Mouse (Mus musculus) midbrain, embryonic 13.5 days (tissue): ENCODE measurements around the gene Zcchc3. TPM values are rescaled to one million over a fixed set of nuclear protein-coding genes. Genes with fewer than 3 reads are reported as not detected.
A peak's percentile ranks its signal among the peaks of the same experiment; 100 is the strongest.

ENCODE experiments used
- ATAC-seq: fragments of 200-750 bp; cut with Nextera tagmentation; 2 replicates; pipeline ENCODE4 v1.8.0; 2017; ENCODE audit warnings: mild to moderate bottlenecking, moderate TSS enrichment, moderate library complexity
- H3K27ac ChIP-seq: fragments of 300-500 bp; sonication (generic); 2 replicates; pipeline ENCODE4 v1.5.1; 2015; ENCODE audit warnings: inconsistent platforms, mild to moderate bottlenecking, moderate library complexity
- H3K27me3 ChIP-seq: fragments of 300-500 bp; sonication (generic); 2 replicates; pipeline ENCODE4 v1.6.1; 2015; ENCODE audit warnings: mild to moderate bottlenecking, inconsistent platforms
- H3K36me3 ChIP-seq: fragments of 300-500 bp; sonication (generic); 2 replicates; pipeline ENCODE4 v1.6.1; 2015; ENCODE audit warnings: mild to moderate bottlenecking, inconsistent platforms
- H3K4me1 ChIP-seq: fragments of 300-500 bp; sonication (generic); replicated peaks from 2 replicates; pipeline ENCODE4 v1.6.1; 2015; ENCODE audit warnings: inconsistent platforms
- H3K4me2 ChIP-seq: fragments of 300-500 bp; sonication (generic); replicated peaks from 2 replicates; pipeline ENCODE4 v1.6.1; 2015; ENCODE audit warnings: moderate library complexity, mild to moderate bottlenecking, inconsistent platforms
- H3K4me3 ChIP-seq: fragments of 300-500 bp; sonication (generic); replicated peaks from 2 replicates; pipeline ENCODE4 v1.5.1; 2015; ENCODE audit warnings: mild to moderate bottlenecking, inconsistent platforms
- H3K9ac ChIP-seq: fragments of 300-500 bp; sonication (generic); replicated peaks from 2 replicates; pipeline ENCODE4 v1.6.1; 2015; ENCODE audit warnings: mild to moderate bottlenecking, inconsistent platforms
- H3K9me3 ChIP-seq: fragments of 300-500 bp; sonication (generic); 2 replicates; pipeline ENCODE4 v1.6.1; 2016; ENCODE audit warnings: mild to moderate bottlenecking, inconsistent platforms
- WGBS: fragments of 180-500 bp; shearing (Covaris S2); methylation state at CpG from one replicate; pipeline ENCODE4 v1.1.7; 2015; 5-methylcytosine and 5-hydroxymethylcytosine counted together
- polyA plus RNA-seq: library from polyadenylated mRNA; unstranded; fragments of >200 nt; fragmentation: Nextera tagmentation; extraction: Ambion mirVana; gene quantifications from 2 replicates; pipeline ENCODE4 v1.2.1, GENCODE M21; 2015

Gene Zcchc3
- polyA plus RNA-seq, 1 experiment from 2014 or later, result 26.4 TPM

DNA sequence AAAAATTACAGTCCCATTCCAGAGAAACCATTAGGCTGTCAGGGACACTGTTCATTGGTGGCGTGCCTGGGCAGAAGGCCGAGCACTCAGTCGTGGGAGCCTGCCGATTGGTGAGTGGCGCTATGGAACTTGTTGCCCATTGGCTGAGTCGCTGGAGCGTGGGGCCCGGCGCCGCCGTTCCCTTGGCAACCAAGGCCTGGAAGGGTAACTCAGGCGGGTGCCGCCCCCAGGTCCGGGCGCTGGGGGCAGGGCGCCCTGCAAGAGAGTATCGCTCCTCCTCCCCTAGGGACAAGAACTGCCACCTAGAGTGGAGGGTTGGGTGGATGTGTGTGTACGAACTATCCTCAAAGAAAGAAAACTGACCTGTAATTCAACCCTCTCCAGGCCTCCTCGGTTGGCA lies 8.7 kb downstream of the Zcchc3 start:
- peak overlapping the region; percentile 49; the same call in 1 of the 2 replicates for H3K9ac ChIP-seq
- ATAC-seq, result peak; percentile 97
- peak overlapping the region; percentile 33 for H3K4me3 ChIP-seq
- H3K4me2 ChIP-seq, result peak overlapping the region; percentile 57
- under 1% methylated on average over 19 of the region's 19 CpGs for WGBS
- H3K4me1 ChIP-seq, result peaks cover 32% of the 10 kb centered on the region
- H3K36me3 ChIP-seq, result no peaks in the 10 kb centered on the region
- H3K27me3 ChIP-seq, result no peaks in the 10 kb centered on the region
- H3K9me3 ChIP-seq, result no peaks in the 10 kb centered on the region
- H3K27ac ChIP-seq, result peak overlapping the region; percentile 81

DNA sequence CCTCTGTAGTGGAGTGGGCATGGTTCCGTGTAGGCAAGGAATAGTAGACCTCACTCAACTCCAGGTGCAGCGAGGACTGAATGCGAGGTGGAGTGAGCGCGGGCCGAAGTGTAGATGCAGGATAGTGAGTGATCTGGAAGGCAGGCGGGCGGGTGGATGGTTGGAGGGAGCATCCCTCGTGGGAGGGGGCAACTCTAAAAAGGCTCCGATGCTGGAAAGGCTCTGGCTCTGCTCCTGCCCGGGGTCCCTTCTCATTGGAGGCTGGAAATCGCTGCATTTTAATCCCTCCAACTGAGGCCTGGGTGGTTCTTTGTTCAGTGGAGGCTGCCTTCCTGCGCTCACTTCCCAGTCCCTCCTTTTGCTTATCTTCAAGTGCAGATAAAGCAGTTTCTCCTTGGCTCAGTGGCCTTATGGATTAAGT lies 15.7 kb downstream of the Zcchc3 start:
- Histone ChIP-seq H3K9ac (peak overlapping the region; percentile 98), H3K4me3 (peak overlapping the region; percentile 91), H3K36me3 (no peaks in the 10 kb centered on the region; the same call in 1 of the 2 replicates), H3K27me3 (no peaks in the 10 kb centered on the region), H3K27ac (peak overlapping the region; percentile 100), H3K4me2 (peak overlapping the region; percentile 74), H3K4me1 (peaks cover 34% of the 10 kb centered on the region), H3K9me3 (no peaks in the 10 kb centered on the region)
- 0% methylated on average over 13 of the region's 13 CpGs for WGBS
- ATAC-seq, result no peak

DNA sequence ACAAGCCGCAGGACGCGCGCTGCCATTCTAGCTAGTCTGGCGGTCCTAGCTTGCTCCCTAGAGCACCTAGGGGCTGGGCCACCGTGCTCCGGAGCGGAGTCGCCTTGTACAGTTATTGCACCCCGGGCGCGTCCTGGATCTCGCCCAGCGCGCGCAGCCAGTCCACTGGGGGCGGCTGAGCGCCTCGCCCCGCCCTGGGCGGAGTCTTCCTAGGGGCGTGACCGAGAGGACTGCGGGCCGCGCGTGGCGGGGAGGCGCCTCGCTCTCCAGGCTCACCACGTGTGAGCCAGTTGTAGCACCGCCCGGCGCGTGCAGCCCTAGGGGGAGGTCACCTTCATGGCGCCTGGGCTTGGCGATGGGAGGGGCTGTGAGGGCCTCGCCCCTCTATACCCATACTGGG lies 16.1 kb downstream of the Zcchc3 start:
- under 1% methylated on average over 38 of the region's 38 CpGs for WGBS

DNA sequence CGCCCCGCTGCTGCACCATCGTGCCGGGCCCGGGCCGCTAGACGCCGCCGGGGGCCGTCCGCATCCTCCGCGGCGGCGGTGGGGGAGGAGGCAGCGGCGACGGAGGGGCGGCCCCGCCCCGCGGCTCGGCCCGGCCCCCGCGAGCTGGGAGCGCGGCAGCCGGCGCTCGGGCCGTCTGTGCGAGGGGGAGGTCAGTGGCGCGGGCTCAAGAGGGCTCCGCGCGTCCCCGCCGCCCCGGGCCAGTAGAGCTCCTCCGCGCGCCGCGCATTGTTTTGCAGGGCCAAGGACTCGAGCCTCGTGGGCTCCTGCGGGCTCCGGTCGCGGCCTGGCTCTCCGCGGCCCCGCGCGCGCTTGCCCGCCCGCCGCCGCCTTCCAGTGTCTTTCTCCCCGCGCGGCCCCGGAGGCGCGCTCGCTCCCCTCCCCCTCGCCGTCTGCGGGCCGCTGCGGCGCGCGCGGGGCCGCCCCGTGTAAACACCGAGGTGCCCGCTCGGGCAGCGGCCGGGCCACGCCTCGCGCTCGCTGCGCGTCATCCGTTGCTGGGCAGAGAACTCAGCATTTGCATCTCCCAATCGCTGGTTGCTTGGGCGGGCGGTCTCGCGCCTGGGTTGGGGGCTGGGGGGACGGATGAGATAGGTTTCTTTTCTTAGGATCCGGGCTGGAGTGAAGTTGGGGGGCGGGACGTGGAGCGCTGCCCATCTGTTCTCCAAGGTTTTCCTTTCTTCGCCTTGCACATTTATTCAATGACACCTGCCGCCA lies 17.0 kb downstream of the Zcchc3 start, which contains the start of gene Sox12:
Gene Sox12 (minus strand): TSS at position 384 of the 756 bp plus-strand sequence.
- H3K9ac ChIP-seq, result peak within 1 kb of the TSS; percentile 98
- H3K4me1 ChIP-seq, result peaks cover 47% of the 10 kb centered on the region
- no peaks in the 10 kb centered on the region for H3K9me3 ChIP-seq
- ATAC-seq, result peak; percentile 65
- no peaks in the 10 kb centered on the region for H3K27me3 ChIP-seq
- peaks cover 4% of the 10 kb centered on the region; the same call in 1 of the 2 replicates for H3K36me3 ChIP-seq
- H3K27ac ChIP-seq, result peak within 1 kb of the TSS; percentile 100
- H3K4me2 ChIP-seq, result peak within 1 kb of the TSS; percentile 74
- WGBS, result under 1% methylated on average over 53 of the region's 104 CpGs
- H3K4me3 ChIP-seq, result peak within 1 kb of the TSS; percentile 91

More for the DNA sequence above, 16.1 kb downstream of the Zcchc3 start:
- Histone ChIP-seq H3K36me3 (no peaks in the 10 kb centered on the region; the same call in 1 of the 2 replicates), H3K9me3 (no peaks in the 10 kb centered on the region), H3K27me3 (no peaks in the 10 kb centered on the region), H3K4me3 (peak overlapping the region; percentile 91), H3K27ac (peak overlapping the region; percentile 100), H3K9ac (peak overlapping the region; percentile 98), H3K4me1 (peaks cover 39% of the 10 kb centered on the region), H3K4me2 (peak overlapping the region; percentile 74)
- ATAC-seq, result peak; percentile 78

DNA sequence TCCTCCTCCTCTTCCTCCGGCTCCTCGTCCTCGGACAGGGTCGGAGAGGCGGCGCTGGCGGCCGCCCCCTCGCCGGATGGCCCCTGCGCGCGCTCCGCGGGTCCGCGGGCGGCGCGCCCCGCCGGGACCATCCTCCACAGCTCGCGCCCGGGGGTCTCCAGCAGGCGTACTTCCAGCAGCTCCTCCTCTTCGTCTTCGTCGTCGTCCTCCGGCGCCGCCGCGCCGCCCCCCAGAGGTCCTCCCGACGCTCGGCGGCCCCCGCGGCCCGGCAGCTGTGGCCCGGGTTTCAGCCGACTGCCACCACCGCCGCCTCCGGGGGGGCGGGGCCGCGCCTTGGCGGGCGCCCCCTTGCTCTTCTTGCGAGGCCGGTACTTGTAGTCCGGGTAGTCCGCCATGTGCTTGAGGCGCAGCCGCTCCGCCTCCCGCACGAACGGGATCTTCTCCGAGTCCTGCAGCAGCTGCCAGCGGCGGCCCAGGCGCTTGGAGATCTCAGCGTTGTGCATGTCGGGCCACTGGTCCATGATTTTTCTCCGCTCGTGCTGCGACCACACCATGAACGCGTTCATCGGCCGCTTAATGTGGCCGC lies 17.7 kb downstream of the Zcchc3 start:
- peaks cover 4% of the 10 kb centered on the region; the same call in 1 of the 2 replicates for H3K36me3 ChIP-seq
- no peaks in the 10 kb centered on the region for H3K9me3 ChIP-seq
- H3K27ac ChIP-seq, result peak overlapping the region; percentile 100
- under 1% methylated on average over 73 of the region's 77 CpGs for WGBS
- H3K4me3 ChIP-seq, result peak overlapping the region; percentile 91
- H3K27me3 ChIP-seq, result no peaks in the 10 kb centered on the region
- peaks cover 52% of the 10 kb centered on the region for H3K4me1 ChIP-seq
- ATAC-seq, result peak; percentile 2; the same call in 1 of the 2 replicates
- H3K9ac ChIP-seq, result peak overlapping the region; percentile 98
- peak overlapping the region; percentile 74 for H3K4me2 ChIP-seq

DNA sequence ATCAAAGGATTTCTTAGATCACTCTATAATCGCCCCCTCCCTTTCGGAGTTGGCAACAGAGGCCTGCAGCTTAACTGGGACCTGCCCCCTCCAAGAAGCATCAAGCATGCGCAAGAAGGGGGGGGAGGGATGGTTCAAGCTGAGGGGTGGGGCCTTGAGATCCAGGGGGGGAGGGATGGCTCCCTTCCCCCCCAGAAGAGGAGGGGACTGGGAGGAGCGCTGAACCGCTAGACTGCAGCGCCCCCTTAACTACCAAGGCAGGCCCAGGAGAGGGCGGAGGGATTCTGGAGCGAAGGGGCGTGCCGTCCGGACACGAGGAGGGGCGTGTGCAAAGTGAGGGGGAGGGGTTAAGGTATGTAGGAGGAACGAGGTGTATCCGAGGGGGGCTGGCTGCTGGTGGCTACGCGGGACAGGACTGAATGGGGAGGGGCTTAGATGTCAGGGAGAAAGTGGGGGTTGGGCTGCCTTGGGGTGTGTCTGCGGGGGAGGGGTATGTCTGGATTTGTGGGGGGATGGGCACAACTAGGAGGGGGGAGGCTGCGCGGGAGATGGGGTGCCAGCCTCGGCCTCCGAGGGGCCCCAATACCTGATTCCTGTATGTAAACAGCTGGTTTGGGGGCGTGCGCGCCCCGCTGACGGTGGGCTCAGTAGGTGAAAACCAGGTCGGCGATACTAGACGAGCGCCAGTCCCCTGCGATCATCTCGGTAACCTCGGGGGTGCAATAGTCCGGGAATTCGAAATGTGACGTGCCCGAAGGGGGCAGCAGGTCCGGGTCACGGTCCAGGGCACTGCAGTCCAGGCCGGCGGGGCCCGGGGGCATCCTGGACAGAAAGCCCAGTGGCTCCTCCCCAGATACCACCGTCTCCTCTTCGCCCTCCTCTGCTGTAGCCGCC lies 18.5 kb downstream of the Zcchc3 start:
- WGBS, result under 1% methylated on average over 46 of the region's 46 CpGs
- H3K4me2 ChIP-seq, result peak overlapping the region; percentile 74
- peak overlapping the region; percentile 91 for H3K4me3 ChIP-seq
- peaks cover 52% of the 10 kb centered on the region for H3K4me1 ChIP-seq
- no peaks in the 10 kb centered on the region for H3K27me3 ChIP-seq
- no peaks in the 10 kb centered on the region for H3K9me3 ChIP-seq
- H3K27ac ChIP-seq, result peak overlapping the region; percentile 100
- ATAC-seq, result peak; percentile 53
- H3K9ac ChIP-seq, result peak overlapping the region; percentile 98
- peaks cover 4% of the 10 kb centered on the region; the same call in 1 of the 2 replicates for H3K36me3 ChIP-seq

DNA sequence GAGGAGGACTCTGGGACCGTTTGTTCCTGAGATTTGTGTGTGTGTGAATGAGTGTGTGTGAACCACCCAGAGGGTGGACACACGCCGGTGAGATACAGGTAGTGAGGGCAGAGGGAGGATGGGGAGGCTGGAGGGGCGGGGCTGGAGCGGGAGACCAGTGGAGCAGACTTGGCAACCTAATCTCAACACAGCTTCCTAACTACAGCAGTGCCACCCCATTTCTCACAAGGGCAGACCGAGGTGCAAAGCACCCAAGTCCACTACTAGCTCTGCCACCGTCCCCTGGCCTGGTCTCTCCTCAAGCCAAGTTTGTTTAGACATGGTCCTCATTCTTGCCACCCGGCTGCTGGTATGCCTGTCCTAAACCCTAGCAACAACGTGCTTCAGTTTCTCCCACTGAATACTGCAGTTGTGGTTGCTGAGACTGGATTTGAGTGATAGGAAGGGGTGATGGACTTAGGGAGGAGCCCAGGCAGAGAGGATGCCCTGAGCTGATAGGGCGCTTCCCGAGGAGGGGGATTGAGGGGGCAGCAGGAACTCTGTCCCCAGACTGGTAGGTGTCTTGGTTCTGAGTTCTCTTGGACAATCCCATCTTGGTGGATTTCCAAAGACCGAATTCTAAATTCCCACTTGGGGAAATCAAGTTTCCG lies 19.4 kb downstream of the Zcchc3 start:
- Histone ChIP-seq H3K27ac (peak overlapping the region; percentile 100), H3K9me3 (no peaks in the 10 kb centered on the region), H3K4me3 (peak overlapping the region; percentile 91), H3K4me2 (peak overlapping the region; percentile 74), H3K4me1 (peaks cover 50% of the 10 kb centered on the region), H3K36me3 (peaks cover 4% of the 10 kb centered on the region; the same call in 1 of the 2 replicates), H3K9ac (peak overlapping the region; percentile 98), H3K27me3 (no peaks in the 10 kb centered on the region)
- ATAC-seq, result no peak
- 13% methylated on average over 13 of the region's 13 CpGs for WGBS

DNA sequence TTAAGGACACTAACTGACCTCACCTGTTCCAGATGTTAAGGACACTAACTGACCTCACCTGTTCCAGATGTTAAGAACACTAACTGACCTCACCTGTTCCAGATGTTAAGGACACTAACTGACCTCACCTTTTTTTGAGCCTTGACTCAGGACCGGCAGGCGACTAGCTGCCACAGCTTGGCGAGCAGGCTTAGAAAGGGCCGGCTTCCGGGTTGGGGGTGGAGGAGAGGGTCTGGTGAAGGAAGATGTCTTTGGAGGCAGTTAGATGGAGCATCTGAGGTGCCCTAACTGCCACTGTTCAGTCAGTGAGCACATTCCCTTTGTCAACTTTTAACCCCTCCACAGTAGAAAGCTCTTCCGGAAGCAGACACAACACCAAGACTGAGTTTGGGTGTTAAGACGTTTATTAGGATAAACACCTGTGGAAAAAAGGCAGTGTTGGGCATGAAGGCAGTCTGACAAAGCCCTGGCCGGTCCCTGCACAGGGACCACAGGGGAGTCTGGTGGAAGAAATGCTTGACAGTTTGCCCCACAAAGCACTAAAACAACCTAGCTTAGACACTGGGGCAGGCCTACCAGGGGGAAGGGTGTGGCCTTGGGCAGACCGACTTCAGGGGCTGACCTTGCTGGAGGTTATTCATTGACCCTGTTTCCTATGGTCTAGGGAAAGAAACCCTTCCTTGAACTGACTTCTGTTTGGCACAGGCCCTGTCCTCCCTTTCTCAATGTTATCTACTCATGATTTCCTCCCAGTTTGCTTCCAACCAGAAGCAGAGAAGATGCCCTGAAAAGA lies 21.4 kb downstream of the Zcchc3 start:
- Histone ChIP-seq H3K9ac (0 out of 2 replicates have a peak overlapping the region, but pooled peaks have one; percentile 98), H3K36me3 (peaks cover 4% of the 10 kb centered on the region; the same call in 1 of the 2 replicates), H3K27me3 (no peaks in the 10 kb centered on the region), H3K9me3 (no peaks in the 10 kb centered on the region), H3K27ac (peak overlapping the region; percentile 25; the same call in 1 of the 2 replicates), H3K4me1 (peaks cover 34% of the 10 kb centered on the region), H3K4me3 (peak overlapping the region; percentile 91), H3K4me2 (peak overlapping the region; percentile 74)
- WGBS, result 46% methylated on average over 9 of the region's 9 CpGs
- no peak for ATAC-seq

DNA sequence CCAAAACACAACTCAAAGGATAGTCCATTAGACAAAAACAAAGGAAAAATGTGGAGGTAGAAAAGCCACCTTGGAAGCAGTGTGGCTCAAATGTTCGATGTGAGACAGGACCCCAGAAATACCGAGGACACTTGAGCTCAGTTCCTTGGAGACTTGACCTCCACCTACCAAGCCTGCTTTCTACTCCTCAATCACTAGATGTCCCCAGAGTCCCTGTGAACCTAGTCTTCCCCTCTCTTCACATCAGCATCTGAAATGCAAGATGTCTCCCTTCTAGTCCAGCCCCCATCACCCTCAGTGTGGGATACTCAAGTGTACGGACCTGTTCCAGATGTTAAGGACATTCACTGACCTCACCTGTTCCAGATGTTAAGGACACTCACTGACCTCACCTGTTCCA lies 22.0 kb downstream of the Zcchc3 start:
- Histone ChIP-seq H3K27ac (peak overlapping the region; percentile 11; the same call in 1 of the 2 replicates), H3K9ac (no peak overlapping the region), H3K36me3 (peaks cover 4% of the 10 kb centered on the region; the same call in 1 of the 2 replicates), H3K9me3 (no peaks in the 10 kb centered on the region), H3K27me3 (no peaks in the 10 kb centered on the region), H3K4me3 (peak overlapping the region; percentile 91; the same call in 1 of the 2 replicates), H3K4me1 (peaks cover 34% of the 10 kb centered on the region), H3K4me2 (peak overlapping the region; percentile 74; the same call in 1 of the 2 replicates)
- 7% methylated on average over 3 of the region's 3 CpGs for WGBS
- no peak for ATAC-seq

DNA sequence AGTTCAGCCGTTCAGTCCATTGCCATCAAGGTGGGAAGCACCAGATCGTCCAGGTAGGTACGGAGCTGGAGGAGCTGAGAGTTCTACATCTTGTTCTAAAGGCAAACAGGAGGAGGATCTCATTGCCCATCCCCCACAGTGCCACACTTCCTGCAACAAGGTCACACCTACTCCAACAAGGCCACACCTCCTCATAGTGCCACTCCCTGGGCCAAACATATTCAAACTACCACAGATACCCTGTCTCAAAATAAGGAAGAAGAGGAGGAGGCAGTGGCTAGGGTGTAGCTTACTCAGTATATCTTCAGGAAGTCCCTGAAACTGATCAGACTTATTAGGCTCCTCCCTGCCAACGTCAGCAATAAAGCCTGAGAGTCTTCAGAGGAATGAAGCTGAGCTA lies 30.6 kb downstream of the Zcchc3 start:
- Histone ChIP-seq H3K9me3 (no peaks in the 10 kb centered on the region), H3K4me2 (no peak overlapping the region), H3K36me3 (no peaks in the 10 kb centered on the region), H3K4me1 (no peaks in the 10 kb centered on the region), H3K27ac (no peak overlapping the region), H3K4me3 (no peak overlapping the region), H3K9ac (no peak overlapping the region), H3K27me3 (no peaks in the 10 kb centered on the region)
- no peak for ATAC-seq
- 88% methylated on average over 4 of the region's 4 CpGs for WGBS
